Mouse (Mus musculus) retina, adult 2 months (tissue): ENCODE data around the gene Dnah2.

Experiments
- DNase-seq: peaks from one replicate; pipeline ENCODE4 v3.0.0-alpha.2; 2012; ENCODE audit warnings: low read depth, low spot score

The Dnah2 gene

DNA sequence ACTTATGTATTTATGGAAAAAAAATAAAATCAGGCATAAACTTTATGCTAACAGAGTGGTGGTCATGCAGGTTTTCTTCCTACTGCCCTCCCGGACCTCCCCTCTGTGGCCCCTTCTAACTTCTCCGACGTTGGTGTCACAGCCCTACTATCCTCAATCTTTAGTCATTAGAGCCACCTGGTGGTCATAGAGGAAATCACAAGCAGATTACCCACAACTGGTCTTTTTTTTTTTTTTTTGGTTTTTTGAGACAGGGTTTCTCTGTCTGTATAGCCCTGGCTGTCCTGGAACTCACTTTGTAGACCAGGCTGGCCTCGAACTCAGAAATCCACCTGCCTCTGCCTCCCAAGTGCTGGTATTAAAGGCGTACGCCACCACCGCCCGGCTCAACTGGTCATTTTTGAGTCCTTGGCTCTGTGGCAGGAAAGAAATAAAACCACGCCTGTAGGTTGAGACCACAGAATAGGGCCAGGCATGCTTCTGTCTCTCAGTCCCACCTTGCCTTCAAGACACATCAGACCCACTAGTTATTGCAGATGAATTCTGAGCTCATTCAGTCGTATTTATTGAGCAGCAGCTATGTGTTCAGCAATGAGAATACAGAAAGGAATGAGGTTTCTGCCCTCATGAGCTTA, 158.4 kb downstream of the Dnah2 start:
- DNase-seq = no peak

GRCm38 (mm10) chr11:69389531-69390399, 159.1 kb downstream of the Dnah2 start:
- DNase-seq = no peak

DNA sequence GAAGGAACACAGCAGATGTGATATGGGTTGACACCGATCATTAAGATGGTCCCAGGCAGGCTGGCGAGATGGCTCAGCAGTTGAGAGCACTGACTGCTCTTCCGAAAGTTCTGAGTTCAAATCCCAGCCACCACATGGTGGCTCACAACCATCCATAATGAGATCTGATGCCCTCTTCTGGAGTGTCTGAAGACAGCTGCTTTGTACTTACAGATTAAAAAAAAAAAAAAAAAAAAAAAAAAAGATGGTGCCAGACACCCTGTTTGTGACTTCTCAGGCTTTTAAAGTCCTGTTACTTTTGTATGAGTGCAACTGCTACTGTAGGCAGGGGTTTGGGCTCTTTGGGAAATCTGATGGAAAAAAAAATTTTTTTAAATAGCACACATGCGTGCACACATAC, 160.2 kb downstream of the Dnah2 start:
- DNase-seq = no peak

DNA sequence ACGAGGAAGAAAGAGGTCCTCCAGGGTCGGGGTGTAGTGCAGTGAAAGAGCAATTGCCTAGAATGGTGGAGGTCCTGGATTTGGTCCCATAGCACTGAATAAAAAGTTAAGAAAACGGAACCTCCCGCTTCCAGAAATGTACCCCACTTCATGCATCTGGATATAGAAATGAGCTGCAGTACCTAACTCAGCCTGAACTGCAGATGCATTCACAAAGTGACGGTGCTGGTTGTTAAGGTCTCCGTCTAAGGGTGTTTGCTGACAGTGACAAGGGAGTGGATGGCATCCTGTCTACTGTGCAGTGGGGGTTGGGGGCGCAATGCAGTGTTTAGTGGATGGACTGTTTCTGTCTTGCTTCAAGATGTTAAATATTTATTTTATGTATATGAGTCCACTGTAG, 162.2 kb downstream of the Dnah2 start:
- DNase-seq = no peak

DNA sequence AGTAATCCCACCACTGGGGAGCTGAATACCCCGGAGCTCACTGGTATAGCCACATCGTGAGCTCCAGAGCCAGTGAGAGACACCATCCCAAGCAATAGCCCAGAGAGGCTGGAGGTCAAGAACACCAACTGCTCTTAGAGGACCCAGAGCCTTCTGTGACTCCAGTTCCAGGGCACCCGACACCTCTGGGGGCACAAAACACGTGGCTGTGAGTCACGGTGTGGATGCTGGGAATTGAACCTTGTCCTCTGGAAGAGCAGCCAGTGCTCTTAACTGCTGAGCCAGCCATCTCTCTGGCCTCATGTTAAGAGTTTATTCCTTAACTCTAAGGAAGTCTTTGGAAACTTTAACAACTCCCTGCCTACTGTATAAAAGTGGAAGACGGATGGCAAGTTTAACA, 163.9 kb downstream of the Dnah2 start:
- DNase-seq = no peak

GRCm38 (mm10) chr11:69382478-69383105, 166.3 kb downstream of the Dnah2 start:
- no peak for DNase-seq

- no peak for DNase-seq
Measured at GRCm38 (mm10) chr11:69381356-69381755, 167.6 kb downstream of the Dnah2 start.

DNA sequence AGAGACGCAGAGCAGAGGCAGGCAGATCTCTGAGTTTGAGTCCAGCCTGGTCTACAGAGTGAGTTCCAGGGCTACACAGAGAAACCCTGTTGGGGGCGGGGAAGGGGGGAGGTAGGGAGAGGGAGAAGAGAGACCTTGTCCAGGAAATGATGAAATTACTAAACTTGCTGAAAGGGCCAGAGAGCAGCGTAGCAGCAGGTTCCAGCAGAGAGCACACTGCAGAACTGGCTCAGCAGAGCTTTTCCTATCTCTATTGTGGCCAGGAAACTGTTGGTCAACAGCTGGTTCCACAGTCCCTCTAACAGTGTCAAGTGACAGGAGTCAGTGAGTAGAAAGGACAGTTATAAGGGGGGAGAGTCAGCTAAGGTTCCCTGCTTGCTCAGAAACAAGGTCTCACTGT, 169.3 kb downstream of the Dnah2 start:
- DNase-seq = no peak

DNA sequence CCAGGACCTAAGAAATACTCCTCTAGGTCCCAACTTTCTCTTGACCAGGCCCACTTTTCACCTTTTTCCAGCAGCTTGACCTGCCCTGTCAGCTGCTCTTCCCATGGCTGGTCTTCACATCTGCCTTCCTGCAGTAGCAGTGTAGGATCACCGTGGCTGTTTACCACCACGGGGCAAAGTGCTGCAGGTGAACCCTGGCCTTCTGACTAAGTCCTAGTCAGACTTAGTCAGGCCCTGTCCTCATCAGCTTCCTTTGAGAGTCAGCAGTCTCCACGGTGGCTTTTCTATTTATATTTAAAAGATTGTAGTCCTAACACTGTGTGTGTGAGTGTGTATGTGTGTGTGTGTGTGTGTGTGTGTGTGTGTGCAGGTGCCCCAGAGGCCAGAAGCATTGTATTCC, 171.1 kb downstream of the Dnah2 start:
- DNase-seq = no peak

DNA sequence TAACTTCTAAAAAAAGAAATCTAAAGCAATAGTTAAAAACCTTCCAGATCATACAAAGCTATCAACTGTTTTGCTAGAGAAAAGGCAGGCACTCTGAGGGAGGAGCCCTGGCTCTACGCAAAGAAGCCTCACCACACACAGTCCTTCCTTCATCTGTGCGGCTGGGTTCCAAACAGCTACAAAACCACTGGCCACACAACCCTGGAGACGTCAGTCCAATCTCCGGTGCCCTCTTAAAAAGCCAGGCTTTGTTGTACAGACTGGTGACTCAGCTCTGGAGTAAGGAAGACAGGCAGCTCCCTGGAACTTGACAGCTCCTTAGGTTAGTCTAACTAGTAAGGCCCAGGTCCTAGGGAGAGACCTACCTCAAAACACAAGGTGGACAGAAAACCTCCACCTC, 173.3 kb downstream of the Dnah2 start:
- no peak for DNase-seq

- DNase-seq = no peak
Measured at GRCm38 (mm10) chr11:69373223-69373965, 175.5 kb downstream of the Dnah2 start.

- DNase-seq = no peak
Measured at GRCm38 (mm10) chr11:69372780-69373170, 176.1 kb downstream of the Dnah2 start.

DNA sequence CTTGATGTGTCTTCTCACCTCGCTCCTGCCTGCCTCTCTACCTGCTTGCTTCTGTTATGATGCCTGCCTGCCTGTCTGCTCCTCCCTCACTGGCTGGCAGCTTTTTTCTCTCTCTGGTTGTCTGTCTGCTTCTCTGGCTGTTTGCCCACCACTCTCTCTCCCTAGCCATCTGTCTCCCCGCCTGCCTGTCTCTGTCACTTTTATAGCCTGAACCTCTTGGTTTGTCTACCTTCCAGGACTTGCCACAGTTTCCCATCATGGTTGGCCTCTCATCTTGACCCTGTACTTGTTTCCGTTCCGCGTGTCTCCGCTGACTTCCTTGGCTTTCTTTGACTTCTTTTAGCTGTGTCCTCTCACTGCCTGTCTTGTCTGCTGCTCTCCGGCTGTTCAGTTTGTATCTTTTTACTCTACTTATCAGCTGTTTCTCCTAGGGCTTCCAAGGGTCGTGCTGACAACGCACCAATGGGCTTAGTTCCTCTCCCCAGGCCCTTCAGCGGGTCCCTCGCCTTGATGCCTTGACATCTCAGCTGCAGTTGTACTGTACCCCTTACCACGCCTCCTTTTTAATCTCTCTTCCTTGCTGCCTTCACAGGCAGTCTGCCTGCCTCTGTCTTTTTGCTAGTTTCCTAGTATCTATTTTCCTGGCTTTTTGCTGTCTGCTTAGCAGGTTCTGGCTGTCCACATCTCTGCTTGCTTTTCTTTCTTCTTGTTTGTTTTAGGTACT, 176.7 kb downstream of the Dnah2 start:
- DNase-seq = no peak

DNA sequence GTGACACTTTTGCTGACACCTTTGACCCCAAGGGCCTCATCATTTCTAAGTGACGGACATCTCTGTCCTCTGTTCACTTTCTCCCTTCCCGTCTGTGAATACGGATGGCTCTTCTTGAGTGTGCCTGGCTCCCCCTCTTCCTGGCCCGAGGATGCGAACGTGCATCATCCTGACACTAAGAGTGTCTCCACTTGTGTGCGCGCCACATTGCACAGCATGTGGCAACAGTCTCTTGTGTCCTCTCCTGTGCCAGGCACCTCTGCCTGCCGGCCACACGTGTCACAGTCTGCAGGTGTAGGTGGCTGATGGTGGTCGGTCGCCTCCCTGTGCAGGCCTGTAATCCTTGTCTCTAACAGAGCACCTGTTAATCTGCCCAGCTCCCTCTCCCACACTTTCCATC, 177.3 kb downstream of the Dnah2 start:
- DNase-seq = no peak

DNA sequence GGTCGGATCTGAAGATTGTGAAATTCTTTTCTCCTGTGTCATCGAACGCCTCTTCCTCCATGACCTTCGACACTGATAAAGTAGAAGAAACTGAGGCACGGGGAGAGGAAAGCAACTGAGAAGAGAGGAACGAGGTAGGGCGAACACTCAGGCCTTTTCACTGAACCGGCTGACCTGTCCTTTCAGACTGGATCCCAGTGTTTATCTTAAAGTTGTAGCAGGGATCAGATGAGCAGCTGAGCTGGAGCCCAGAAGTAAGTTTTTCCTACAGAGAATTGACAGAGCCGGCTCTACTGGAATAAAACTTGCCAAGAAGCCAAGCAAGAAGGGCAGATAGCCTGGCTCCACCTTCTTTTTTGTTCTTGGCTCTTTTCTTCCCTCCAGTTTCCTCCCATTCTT, 178.1 kb downstream of the Dnah2 start:
- no peak for DNase-seq
